Mouse (Mus musculus) cerebellum, postnatal 4 days (tissue): ENCODE data around the gene Cox7b2.
"Not testable (repeated sequence)": the region's sequence is repeated elsewhere in the genome, so short reads cannot be mapped to it uniquely, and the experiment has no call there.

Experiments
- DNase-seq, 2 experiments: peaks; one replicate each; pipeline ENCODE4 v3.0.0; 2022; ENCODE audit warnings: low spot score in 2 of 2, mixed read lengths in 1 of 2

Cox7b2 gene

GRCm38 (mm10) chr5:71548079-71548478 lies at the start of gene Cox7b2:
Cox7b2 (minus strand) TSS chr5:71548205.
- no peak for DNase-seq

DNA sequence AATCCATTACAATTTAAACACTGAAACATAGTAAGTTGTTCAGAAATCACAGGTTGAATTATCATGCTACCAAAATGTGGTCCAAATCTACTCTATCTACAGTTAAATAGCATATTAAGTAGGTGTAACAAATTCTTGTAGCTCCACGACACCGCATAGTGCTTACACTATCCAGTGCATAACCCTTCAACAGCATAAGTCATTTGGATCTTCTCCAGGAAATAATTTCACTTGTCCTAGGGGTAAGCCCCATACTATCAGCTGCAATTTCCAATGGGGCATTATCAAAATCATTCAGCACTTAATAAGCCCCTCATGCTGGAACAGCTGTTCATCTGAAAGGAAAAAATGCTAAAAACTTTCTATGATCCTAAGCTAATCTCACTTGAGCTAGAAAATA lies 47.3 kb upstream of the Cox7b2 start:
- no peak for DNase-seq

DNA sequence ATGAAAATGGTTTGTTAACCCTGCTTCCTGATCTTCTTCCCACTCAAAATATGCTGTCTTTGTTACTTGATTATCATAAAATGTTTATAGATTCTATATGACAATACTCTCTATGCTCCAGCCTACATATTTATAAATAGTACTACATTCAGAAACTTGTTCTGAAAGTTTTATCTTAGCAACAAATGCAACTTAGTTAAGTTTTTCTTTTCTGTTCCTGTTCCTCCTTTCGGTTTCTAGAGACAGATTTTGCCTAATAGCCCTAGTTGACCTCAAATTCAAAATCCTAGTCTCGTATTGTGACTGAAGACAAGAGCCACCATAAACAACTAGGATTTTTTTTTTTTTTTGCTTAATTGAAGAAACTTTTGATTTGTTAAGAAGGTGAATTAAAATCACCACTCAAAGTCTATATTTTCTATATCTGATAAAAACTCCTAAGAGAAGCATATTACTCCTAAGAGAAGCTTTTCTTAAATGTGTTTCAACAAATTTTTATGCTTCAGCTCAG lies 45.8 kb upstream of the Cox7b2 start:
- no peak for DNase-seq

- DNase-seq = no peak
Observed at GRCm38 (mm10) chr5:71571646-71572237, 23.7 kb upstream of the Cox7b2 start.

GRCm38 (mm10) chr5:71545554-71545953 lies 2.5 kb downstream of the Cox7b2 start:
- DNase-seq = no peak

GRCm38 (mm10) chr5:71525486-71525885 lies 22.5 kb downstream of the Cox7b2 start:
- DNase-seq = not testable (repeated sequence)

DNA sequence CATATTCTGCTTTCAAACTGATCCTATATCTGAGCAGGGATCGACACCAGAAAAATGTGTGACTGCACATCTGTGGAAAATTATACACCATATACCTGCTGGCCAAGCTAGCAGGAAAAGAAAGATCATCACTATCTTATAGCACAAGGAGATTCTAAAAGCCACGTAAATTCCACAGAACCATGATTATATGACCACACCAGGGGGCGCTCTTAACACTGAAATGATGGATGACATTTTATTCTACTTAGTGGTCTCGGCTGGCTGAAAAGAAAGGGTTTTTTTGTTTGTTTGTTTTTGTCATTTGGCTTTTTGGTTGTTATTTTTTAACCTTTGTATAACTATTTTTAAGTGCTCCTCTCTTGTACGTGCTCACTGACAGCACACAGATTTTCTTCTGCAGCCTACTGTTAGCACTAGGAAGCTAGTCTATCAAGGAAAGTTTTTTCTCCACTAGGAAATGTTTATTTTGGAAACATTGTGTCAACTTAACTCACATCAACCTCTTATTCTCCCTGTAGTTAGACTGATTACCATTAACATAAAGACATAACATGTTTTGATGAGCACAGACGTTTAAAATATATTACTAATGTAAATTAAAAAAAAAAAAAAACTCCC lies 45.8 kb downstream of the Cox7b2 start:
- DNase-seq = peak; percentile 46 to 72

DNA sequence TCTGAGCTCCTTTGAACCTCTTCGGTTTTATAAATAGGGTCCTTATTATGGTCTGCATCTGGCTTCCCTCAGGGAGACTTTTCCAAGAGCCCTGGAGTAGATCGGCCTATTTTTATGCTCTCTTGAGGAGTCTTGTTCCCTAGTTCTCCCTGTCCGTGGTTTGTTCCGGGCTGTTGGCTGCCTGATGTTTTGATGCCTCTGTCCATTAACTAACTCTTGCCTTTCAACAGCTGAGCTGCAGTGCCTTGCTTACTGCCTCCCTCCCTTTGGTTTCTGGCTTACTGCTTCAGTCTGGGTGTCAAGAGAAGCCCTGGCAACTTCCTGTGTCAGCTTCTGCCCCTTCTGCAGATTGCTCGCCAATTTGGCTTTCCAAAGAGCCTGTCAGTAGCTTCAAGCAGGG lies 52.4 kb downstream of the Cox7b2 start:
- no peak for DNase-seq

DNA sequence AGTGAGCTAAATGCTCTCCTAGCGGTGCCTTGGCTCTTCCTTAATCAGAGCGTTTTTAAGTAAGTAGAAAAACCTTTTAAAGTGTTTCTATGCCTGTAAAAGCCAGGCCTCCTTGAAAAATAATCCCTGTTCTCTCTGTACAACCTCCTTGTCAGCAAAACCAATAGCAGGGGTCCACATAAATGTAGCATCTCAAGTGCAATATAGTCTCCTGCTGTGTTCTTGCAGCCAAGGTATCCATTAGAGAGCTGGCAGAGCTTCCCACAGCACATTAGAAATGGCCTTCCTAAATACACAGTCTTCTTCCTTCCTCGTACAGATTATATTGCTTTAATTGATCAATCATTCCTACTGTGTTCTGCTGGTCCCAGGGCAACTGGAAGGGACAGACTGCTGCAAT lies 91.0 kb downstream of the Cox7b2 start:
- no peak for DNase-seq

GRCm38 (mm10) chr5:71440174-71440573 lies 107.8 kb downstream of the Cox7b2 start:
- no peak for DNase-seq
